Mouse (Mus musculus) erythroblast, embryonic 14.5 days (primary cell): ENCODE measurements around the gene Mcoln1. TPM values are rescaled to one million over a fixed set of nuclear protein-coding genes. Genes with fewer than 3 reads are reported as not detected.

Experiments used
- H3K27me3 ChIP-seq: 2 replicates; pipeline ENCODE4 v1.6.1; 2012; ENCODE audit warnings: inconsistent platforms; ENCODE audit not compliant: control insufficient read depth
- H3K36me3 ChIP-seq: 2 replicates; pipeline ENCODE4 v1.6.1; 2012; ENCODE audit warnings: mild to moderate bottlenecking, inconsistent platforms; ENCODE audit not compliant: control insufficient read depth
- H3K4me1 ChIP-seq: 2 replicates; pipeline ENCODE4 v1.6.1; 2012; ENCODE audit warnings: inconsistent platforms; ENCODE audit not compliant: control insufficient read depth
- H3K4me3 ChIP-seq: replicated peaks from 2 replicates; pipeline ENCODE3; 2012; ENCODE audit warnings: moderate library complexity, mild to moderate bottlenecking, inconsistent platforms
- H3K9me3 ChIP-seq: 2 replicates; pipeline ENCODE4 v1.6.1; 2012; ENCODE audit warnings: low read length, inconsistent platforms, mixed read lengths; ENCODE audit not compliant: control insufficient read depth
- GATA1 ChIP-seq: IDR thresholded peaks from 2 replicates; pipeline ENCODE4 v1.6.1; 2012; ENCODE audit warnings: low read length, inconsistent platforms, mixed read lengths
- TAL1 ChIP-seq: IDR thresholded peaks from 3 replicates; pipeline ENCODE4 v1.6.1; 2012; ENCODE audit warnings: low read length, inconsistent platforms, mixed read lengths
- polyA plus RNA-seq: library from polyadenylated mRNA; stranded (reverse); fragments of >175 nt; gene quantifications from 2 replicates; pipeline ENCODE4 v1.2.3, GENCODE M21; 2012

The Mcoln1 gene
- polyA plus RNA-seq, 1 experiment: 15.4 TPM

DNA sequence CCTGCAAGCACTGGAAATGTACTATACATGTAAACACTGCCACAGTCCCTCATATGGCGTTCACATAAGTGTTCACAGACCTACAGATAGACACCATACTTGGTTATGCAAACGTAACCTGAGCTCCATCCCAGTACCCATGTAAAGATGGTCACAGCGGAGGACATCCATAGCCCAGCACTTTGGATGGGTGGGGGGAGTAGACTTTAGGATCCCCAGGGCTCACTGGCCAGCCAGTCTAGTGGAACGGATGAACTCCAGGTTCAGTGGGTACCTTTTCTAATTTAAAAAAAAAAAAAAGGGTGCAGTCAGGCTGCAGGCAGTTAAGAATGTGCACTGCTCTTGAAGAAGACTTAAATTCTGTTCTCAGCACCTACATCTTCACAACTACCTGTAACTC is 39.8 kb downstream of the Mcoln1 start:
- Histone ChIP-seq H3K4me1 (peaks cover 18% of the 10 kb centered on the region), H3K36me3 (peaks cover 93% of the 10 kb centered on the region), H3K27me3 (no peaks in the 10 kb centered on the region), H3K4me3 (no peak overlapping the region), H3K9me3 (no peaks in the 10 kb centered on the region)
- TF ChIP-seq GATA1 (no peak), TAL1 (no peak)

GRCm38 (mm10) chr8:3546511-3546910 is 46.3 kb downstream of the Mcoln1 start:
- Histone ChIP-seq H3K4me1 (no peaks in the 10 kb centered on the region), H3K27me3 (no peaks in the 10 kb centered on the region), H3K4me3 (no peak overlapping the region), H3K9me3 (no peaks in the 10 kb centered on the region), H3K36me3 (peaks cover 34% of the 10 kb centered on the region)
- TF ChIP-seq GATA1 (no peak), TAL1 (no peak)

GRCm38 (mm10) chr8:3552240-3552639 is 52.0 kb downstream of the Mcoln1 start:
- Histone ChIP-seq H3K4me3 (no peak overlapping the region), H3K27me3 (no peaks in the 10 kb centered on the region), H3K36me3 (no peaks in the 10 kb centered on the region), H3K9me3 (peaks cover 3% of the 10 kb centered on the region; the same call in 1 of the 2 replicates), H3K4me1 (no peaks in the 10 kb centered on the region)
- TF ChIP-seq GATA1 (no peak), TAL1 (no peak)

GRCm38 (mm10) chr8:3556114-3556513 is 55.9 kb downstream of the Mcoln1 start:
- H3K27me3 ChIP-seq: no peaks in the 10 kb centered on the region
- TF ChIP-seq GATA1 (no peak), TAL1 (no peak)
- no peak overlapping the region for H3K4me3 ChIP-seq
- H3K36me3 ChIP-seq: no peaks in the 10 kb centered on the region
- H3K9me3 ChIP-seq: peaks cover 3% of the 10 kb centered on the region; the same call in 1 of the 2 replicates
- H3K4me1 ChIP-seq: no peaks in the 10 kb centered on the region

Other genes starting within 250 kb of the Mcoln1 start
- gene Insr, start 220.8 kb upstream of the Mcoln1 start, polyA plus RNA-seq: 0.05 and 0.16 TPM in 2 replicates
- not detected in 2 replicates for gene A430078G23Rik, start 147.0 kb upstream of the Mcoln1 start, polyA plus RNA-seq
- gene Arhgef18, start 107.5 kb upstream of the Mcoln1 start, polyA plus RNA-seq: 0.32 and 0.56 TPM in 2 replicates
- gene Pex11g, start 32.8 kb upstream of the Mcoln1 start, polyA plus RNA-seq: 0.06 TPM in 1 of 2 replicates, not detected in the other
- gene Tex45, start 29.6 kb upstream of the Mcoln1 start, polyA plus RNA-seq: not detected in 2 replicates
- 0.07 and 0.20 TPM in 2 replicates for gene Zfp358, start 7.3 kb upstream of the Mcoln1 start, polyA plus RNA-seq
- 1.7 and 1.9 TPM in 2 replicates for gene Pnpla6, start 14.9 kb downstream of the Mcoln1 start, polyA plus RNA-seq
- gene C330021F23Rik, start 67.5 kb downstream of the Mcoln1 start, polyA plus RNA-seq: not detected in 2 replicates
- 0.37 and 0.54 TPM in 2 replicates for gene Camsap3, start 86.8 kb downstream of the Mcoln1 start, polyA plus RNA-seq
- 4.2 and 4.7 TPM in 2 replicates for gene Xab2, start 120.9 kb downstream of the Mcoln1 start, polyA plus RNA-seq
- gene Pet100, start 121.1 kb downstream of the Mcoln1 start, polyA plus RNA-seq: 12.7 and 17.8 TPM in 2 replicates
- gene Pcp2, start 125.1 kb downstream of the Mcoln1 start, polyA plus RNA-seq: not detected in 2 replicates
- gene Stxbp2, start 130.5 kb downstream of the Mcoln1 start, polyA plus RNA-seq: 13.3 and 17.2 TPM in 2 replicates
- not detected in 2 replicates for gene Retn, start 155.3 kb downstream of the Mcoln1 start, polyA plus RNA-seq
- gene Mcemp1, start 165.3 kb downstream of the Mcoln1 start, polyA plus RNA-seq: not detected in 2 replicates
- not detected in 2 replicates for gene Fcor, start 171.9 kb downstream of the Mcoln1 start, polyA plus RNA-seq
- 0.90 and 0.92 TPM in 2 replicates for gene Trappc5, start 175.8 kb downstream of the Mcoln1 start, polyA plus RNA-seq
- gene Fcer2a, start 193.7 kb downstream of the Mcoln1 start, polyA plus RNA-seq: not detected in 2 replicates
- gene Clec4g, start 220.2 kb downstream of the Mcoln1 start, polyA plus RNA-seq: 0.03 TPM in 1 of 2 replicates, not detected in the other
- not detected in 2 replicates for gene Cd209a, start 248.5 kb downstream of the Mcoln1 start, polyA plus RNA-seq